Mouse (Mus musculus): ENCODE results near the gene Mboat1. TPM values are rescaled to one million over a fixed set of nuclear protein-coding genes. Genes with fewer than 3 reads are reported as not detected.
A peak's percentile ranks its signal among the peaks of the same experiment; 100 is the strongest.

The Mboat1 gene
- polyA plus RNA-seq, 1 experiment from 2014 or later: 12.9 TPM

DNA sequence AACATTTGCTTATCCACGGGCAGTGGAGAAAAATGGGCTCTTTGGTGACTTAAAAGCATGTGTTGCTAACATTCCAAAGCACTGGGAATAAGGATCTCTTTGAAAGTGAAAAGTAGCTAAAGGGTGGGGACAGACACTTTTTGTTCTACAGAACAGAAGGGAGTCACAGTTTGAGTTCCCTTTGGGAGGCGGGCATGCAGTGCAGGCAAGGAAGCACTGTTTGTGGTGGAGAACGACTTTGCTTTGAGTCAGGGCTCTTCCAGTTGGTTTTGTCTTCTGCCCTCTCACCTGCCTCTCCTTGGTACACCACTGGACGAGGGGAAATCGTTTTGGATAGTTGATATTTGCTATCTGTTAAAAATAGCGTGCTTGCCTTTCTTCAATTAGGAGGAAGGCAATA is 49.7 kb downstream of the Mboat1 start:
- DNase-seq (ENCODE audit: low spot score): no peak

DNA sequence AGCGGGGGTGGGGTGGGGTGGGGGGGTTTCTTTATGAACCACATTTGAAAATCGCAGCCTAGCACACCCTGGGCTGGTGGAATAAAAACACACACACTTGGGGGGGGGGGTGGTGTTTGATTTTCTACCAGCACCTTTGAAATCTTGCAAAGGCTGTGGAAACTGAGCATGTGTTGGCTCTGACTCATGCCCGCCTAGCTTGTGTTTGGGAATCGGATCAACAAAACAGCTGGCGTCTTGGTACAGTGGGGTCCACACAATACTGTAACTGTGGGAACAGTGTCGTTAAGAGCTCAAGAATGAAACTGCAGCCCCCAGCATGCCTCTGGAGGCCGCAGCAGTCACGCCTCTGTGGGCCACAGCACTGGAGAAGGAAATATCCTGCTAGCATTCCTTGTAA is 50.2 kb downstream of the Mboat1 start:
- no peak for DNase-seq (ENCODE audit: low spot score)

DNA sequence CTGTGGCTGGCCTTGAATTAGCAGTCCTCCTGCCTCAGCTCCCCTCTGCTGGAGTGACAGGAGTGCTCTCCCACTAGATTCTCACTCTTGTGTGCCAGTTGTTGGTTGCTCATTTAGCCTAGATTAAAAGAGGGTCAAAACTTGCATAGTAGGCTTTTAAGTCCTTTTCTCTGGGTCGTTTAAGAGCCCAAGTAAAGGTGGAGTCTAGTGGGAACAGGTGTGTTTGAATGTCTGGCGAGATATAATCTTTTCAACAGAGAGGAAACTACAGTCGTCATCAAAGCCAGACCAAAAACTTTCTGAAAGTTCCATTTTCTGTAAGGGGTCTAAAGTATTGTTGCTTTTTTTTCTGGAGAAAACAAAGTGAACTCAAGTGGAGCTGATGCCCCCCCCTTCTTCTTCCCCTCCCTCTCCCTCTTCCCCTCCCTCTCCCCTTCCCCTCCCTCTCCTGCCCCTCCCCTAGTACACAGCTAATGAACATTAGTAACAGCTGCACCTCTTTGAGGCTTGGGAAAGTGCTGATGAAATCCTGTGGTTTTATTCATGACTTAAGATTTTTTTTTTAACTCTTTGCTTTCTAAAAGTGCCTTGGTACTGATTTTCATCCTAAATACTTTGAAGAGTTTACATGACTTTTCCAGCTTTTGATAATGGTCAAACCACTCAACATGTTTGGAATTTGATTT is 55.9 kb downstream of the Mboat1 start:
- peak; percentile 67 for DNase-seq (ENCODE audit: low spot score)

DNA sequence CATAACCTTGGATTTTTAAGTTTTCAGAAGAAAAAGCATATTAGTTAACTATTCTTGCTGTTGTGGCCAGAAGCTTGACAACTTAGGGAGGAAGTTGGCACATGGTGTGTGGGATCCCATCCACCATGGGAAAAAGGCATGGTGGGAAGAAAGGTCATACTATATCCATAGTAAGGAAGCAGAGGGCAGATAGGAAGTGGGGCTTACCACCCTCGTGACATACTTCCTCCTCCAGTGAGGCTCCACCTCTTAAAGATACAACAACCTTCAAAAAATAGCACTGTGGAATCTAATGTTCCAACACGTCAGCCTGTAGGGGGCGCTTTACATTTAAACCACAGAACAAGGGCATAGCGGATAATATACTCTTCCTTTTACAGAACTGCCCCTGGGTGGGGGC is 57.1 kb downstream of the Mboat1 start:
- DNase-seq (ENCODE audit: low spot score): peak; percentile 15

GRCm38 (mm10) chr13:30194834-30195233 is 58.5 kb downstream of the Mboat1 start:
- DNase-seq (ENCODE audit: low spot score): no peak

DNA sequence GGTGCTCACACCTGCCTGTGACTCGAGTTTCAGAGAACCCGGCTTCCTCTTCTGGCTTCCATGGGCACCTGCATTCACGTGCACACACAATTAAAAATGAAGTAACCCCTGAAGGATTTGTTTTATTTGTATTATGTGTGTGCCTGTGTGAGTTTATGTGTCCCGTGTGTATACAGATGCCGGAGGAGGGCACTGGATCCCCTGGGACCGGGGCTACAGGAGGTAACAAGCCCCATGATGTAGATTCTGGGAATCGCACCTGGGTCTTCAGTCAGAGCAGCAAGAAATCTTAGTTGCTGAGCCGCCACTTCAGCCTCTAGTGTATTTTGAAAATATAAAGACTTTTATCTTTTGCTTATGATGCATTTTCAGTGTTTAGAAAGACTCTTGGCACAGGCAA is 60.4 kb downstream of the Mboat1 start:
- DNase-seq (ENCODE audit: low spot score): no peak

DNA sequence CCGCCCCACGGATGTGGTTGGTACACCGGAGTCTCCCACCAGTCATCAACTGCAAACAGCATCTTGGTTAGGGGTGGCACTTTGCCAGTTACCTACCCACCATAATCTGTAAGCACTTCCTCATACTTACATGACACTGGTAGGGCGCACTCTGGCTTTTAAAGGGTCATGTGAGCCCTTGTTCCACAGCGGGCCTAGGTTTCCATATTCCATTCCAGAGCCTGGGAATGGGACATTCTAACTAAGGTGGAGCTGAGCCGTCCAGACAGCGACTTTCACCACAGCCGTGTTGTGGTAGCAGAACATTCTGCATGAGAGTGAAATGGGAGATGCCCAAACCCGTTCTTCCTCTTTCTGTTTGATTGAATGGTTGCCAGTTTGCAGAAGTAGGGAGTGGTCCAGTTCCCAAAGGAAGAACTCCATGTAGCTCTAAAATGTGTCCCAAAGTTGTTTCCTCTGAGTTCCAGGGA is 61.8 kb downstream of the Mboat1 start:
- DNase-seq (ENCODE audit: low spot score): peak; percentile 41

DNA sequence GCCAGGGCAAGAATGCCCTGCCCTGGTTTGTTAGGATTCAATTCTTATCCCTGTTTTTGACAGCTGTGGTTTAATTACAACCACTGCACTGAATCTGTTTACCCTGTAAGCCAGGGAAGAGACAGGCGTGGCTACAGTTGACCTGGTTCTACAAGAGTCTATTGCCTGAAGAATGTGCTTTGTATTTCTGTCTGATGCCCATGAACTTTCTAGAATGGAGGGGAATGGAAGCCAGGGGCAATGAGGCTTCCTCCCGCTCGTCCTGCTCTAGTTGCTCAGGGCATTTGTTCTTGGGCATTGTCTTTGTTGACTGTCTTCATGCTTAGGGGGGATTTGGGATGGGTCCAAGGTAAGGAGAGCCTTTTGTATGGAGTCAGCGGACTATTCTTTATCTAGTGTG is 63.5 kb downstream of the Mboat1 start:
- no peak for DNase-seq (ENCODE audit: low spot score)

- no peak for DNase-seq (ENCODE audit: low spot score)
These were observed 64.4 kb downstream of the Mboat1 start for GRCm38 (mm10) chr13:30200737-30201136.

- no peak for DNase-seq (ENCODE audit: low spot score)
These were observed 66.7 kb downstream of the Mboat1 start for GRCm38 (mm10) chr13:30203018-30203417.

DNA sequence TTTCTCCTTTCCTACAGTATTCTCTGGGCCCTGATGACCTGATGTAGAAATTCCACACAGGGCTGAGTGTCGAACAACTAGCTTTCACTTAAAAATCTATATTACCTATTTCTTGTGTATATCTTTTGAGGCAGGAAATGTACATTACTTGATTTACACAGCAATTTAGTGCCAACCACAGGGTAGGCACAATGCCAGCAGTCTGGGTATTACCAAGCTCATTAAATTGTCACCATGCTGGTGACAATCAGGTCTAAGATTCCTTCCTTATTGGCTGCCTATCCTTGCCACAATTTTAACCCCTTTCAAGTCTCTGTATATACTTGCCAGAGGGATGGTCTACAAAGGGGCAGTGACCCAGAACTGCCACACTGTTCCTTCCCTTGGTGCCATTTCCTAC is 71.9 kb downstream of the Mboat1 start:
- no peak for DNase-seq (ENCODE audit: low spot score)

DNA sequence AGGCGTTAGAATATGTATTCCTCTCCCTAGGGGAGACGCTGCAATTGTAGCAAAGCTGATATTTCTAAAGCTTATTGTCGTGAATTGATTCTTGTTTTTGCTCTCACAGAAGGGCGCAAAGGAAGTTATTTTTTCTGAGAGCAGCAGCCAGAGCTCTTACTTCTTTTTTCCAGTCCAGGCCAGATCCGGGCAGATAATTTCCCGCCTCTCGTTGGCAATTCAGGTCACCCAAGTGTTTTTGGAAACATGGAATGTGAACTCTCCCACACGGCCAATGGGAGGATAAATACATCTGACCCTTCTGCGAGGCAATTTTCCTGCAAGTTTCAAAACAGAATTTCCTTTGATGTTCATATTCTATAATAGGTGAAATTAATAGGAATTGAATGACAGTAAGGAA is 77.0 kb downstream of the Mboat1 start:
- no peak for DNase-seq (ENCODE audit: low spot score)

GRCm38 (mm10) chr13:30217588-30218371 is 81.5 kb downstream of the Mboat1 start:
- DNase-seq (ENCODE audit: low spot score): no peak

- DNase-seq (ENCODE audit: low spot score): no peak
These were observed 83.3 kb downstream of the Mboat1 start for GRCm38 (mm10) chr13:30219597-30219996.

- no peak for DNase-seq (ENCODE audit: low spot score)
These were observed 85.0 kb downstream of the Mboat1 start for GRCm38 (mm10) chr13:30221316-30221715.

DNA sequence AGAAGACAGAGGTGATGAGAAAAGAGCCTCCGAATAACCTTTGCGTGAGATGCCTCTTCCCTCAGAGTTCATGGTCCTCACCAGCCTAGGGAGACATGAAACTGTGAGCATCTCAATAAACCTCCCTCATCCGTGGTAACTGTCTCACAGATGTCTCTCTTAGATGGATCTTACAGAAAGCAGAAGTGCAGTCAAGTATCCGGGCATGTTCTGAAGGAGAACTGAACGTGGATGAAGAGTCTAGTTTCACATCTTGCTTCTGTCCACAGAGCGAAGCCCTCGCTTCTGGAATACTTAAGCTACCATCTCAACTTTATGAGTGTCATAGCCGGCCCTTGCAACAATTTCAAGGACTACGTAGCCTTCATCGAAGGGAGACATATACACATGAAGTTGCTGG is 87.8 kb downstream of the Mboat1 start:
- no peak for DNase-seq (ENCODE audit: low spot score)

GRCm38 (mm10) chr13:30224659-30225058 is 88.4 kb downstream of the Mboat1 start:
- no peak for DNase-seq (ENCODE audit: low spot score)

DNA sequence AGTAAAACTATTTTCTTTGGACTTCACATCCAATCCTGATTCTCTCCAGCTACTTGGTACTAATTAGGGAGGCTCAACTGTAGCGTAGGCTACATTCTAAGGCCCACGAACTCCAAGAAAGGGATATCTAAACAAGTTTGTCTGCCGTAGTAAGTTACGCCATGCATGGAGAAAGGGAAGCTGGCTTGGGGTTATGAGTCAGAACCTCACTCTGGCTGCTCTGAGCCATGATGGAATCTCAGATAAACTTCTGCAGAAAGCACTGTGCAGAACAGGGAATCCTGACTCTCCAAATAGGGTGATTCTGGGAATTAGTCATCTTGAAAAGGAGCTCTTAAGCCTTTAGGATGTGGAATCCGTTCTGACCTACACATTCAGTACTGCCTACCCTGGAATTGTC is 92.5 kb downstream of the Mboat1 start:
- no peak for DNase-seq (ENCODE audit: low spot score)

- DNase-seq (ENCODE audit: low spot score): no peak
These were observed 93.4 kb downstream of the Mboat1 start for GRCm38 (mm10) chr13:30229625-30230139.

DNA sequence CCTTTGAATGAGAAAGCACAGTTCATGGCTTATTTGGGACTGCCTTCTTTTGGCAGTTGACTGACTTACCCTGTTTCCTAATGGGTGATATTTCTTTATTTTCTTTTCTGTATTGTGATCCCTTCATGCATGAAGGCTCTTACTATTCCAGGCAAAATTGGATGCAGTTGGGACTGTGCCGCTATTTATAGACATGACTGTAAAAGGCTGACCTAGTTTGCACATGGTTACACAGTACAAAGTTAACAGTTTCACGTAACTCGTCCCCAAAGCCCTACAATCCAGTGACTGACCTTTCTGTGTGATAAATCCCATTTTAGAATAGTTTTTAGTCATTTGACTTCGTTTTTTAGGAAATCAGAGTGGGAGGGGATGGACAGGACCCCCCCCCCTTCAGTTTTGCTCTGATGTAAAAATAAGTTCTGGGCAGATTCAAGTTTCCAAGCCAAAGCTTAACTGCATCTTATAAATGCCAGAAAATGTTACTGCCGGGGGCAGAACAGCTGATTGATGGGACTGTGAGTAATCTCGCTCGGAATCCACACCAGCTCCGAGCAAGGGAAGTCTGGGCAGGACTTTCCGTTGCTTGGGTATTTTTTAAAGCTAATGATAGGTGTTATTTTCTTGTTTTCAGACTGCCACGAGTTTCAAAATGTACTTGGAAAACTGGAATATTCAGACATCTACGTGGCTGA is 98.9 kb downstream of the Mboat1 start:
- no peak for DNase-seq (ENCODE audit: low spot score)

GRCm38 (mm10) chr13:30239396-30239795 is 103.1 kb downstream of the Mboat1 start:
- no peak for DNase-seq (ENCODE audit: low spot score)

GRCm38 (mm10) chr13:30245573-30245972 is 109.3 kb downstream of the Mboat1 start:
- no peak for DNase-seq (ENCODE audit: low spot score)

All from thymus, postnatal 0 days (tissue).